Mouse (Mus musculus): Measurements from ENCODE around the gene Apbb2.

- no peak for TF ChIP-seq CTCF (IDR thresholded peaks at IDR 0.05; ENCODE audit: borderline replicate concordance, extremely low read depth, insufficient read depth, insufficient read length)
- TF ChIP-seq POLR2A (IDR thresholded peaks at IDR 0.05; ENCODE audit: borderline replicate concordance, extremely low read depth, insufficient read depth, insufficient read length, poor library complexity, severe bottlenecking), result no peak
Measured at GRCm38 (mm10) chr5:66348421-66348820, 270.2 kb downstream of the Apbb2 start.
